Mouse (Mus musculus) MEL (cell line): ENCODE results near the gene Aqp7. TPM values are rescaled to one million over a fixed set of nuclear protein-coding genes. Genes with fewer than 3 reads are reported as not detected.
"Not testable (repeated sequence)": the region's sequence is repeated elsewhere in the genome, so short reads cannot be mapped to it uniquely, and the experiment has no call there.

ENCODE experiments used
- DNase-seq: peaks from one replicate; pipeline ENCODE4 v3.0.0; 2011; ENCODE audit warnings: low read depth, low spot score
- H3K27ac ChIP-seq: 2 replicates; pipeline ENCODE4 v1.5.1; 2012; ENCODE audit warnings: low read depth, mild to moderate bottlenecking, control low read depth, low read length, moderate library complexity; ENCODE audit not compliant: control insufficient read depth
- H3K27me3 ChIP-seq, 2 experiments: fragments of 150-350 bp in 1 of 2; sonication (generic) in 1 of 2; 2 replicates each; pipeline ENCODE4 v1.6.1; 2012; ENCODE audit warnings: low read length in 2 of 2, mild to moderate bottlenecking in 2 of 2, improper control_type of control experiment in 1 of 2, moderate library complexity in 1 of 2; ENCODE audit not compliant: insufficient read depth in 2 of 2, control insufficient read depth in 1 of 2
- H3K36me3 ChIP-seq, 2 experiments: 2 replicates each; pipeline ENCODE4 v1.6.1; 2012 to 2014; ENCODE audit warnings: low read length in 2 of 2, improper control_type of control experiment in 1 of 2, inconsistent platforms in 1 of 2, mild to moderate bottlenecking in 1 of 2; ENCODE audit not compliant: insufficient read depth in 2 of 2, control insufficient read depth in 1 of 2
- H3K4me1 ChIP-seq, 2 experiments: fragments of 150-350 bp in 1 of 2; sonication (generic) in 1 of 2; 2 replicates each; pipeline ENCODE4 v1.6.1; 2012; ENCODE audit warnings: low read length in 2 of 2, improper control_type of control experiment in 1 of 2, mild to moderate bottlenecking in 1 of 2; ENCODE audit not compliant: insufficient read depth in 2 of 2, control insufficient read depth in 1 of 2
- H3K4me3 ChIP-seq, 2 experiments: fragments of 150-350 bp in 1 of 2; sonication (generic) in 1 of 2; 2 replicates each; pipeline ENCODE4 v1.5.1; 2012; ENCODE audit warnings: low read depth in 2 of 2, low read length in 2 of 2, mild to moderate bottlenecking in 2 of 2, moderate library complexity in 2 of 2, control low read depth in 1 of 2, improper control_type of control experiment in 1 of 2; ENCODE audit not compliant: control insufficient read depth in 1 of 2, insufficient read depth in 1 of 2
- H3K79me2 ChIP-seq: 2 replicates; pipeline ENCODE4 v1.6.1; 2012; ENCODE audit warnings: mild to moderate bottlenecking, low read length, moderate library complexity; ENCODE audit not compliant: control insufficient read depth, poor library complexity, insufficient read depth
- H3K9ac ChIP-seq: 2 replicates; pipeline ENCODE4 v1.6.1; 2012; ENCODE audit warnings: low read depth, mild to moderate bottlenecking, control low read depth, low read length, moderate library complexity; ENCODE audit not compliant: control insufficient read depth, poor library complexity, severe bottlenecking
- H3K9me3 ChIP-seq: fragments of 150-350 bp; sonication (generic); replicated peaks from 2 replicates; pipeline ENCODE4 v1.6.1; 2012; ENCODE audit warnings: mild to moderate bottlenecking, low read length, improper control_type of control experiment, moderate library complexity; ENCODE audit not compliant: insufficient read depth
- CTCF ChIP-seq, 3 experiments: IDR thresholded peaks in 2 of 3; conservative IDR thresholded peaks in 1 of 3; 2 replicates each; pipeline ENCODE4 v1.5.1; 2011 to 2012; ENCODE audit warnings: low read length in 3 of 3, low read depth in 2 of 3, mild to moderate bottlenecking in 2 of 3, improper control_type of control experiment in 1 of 3, inconsistent platforms in 1 of 3, mixed read lengths in 1 of 3, moderate library complexity in 1 of 3; ENCODE audit not compliant: control insufficient read depth in 1 of 3, insufficient read depth in 1 of 3, poor library complexity in 1 of 3, severe bottlenecking in 1 of 3
- EP300 ChIP-seq, 2 experiments: IDR thresholded peaks; 2 replicates each; pipeline ENCODE4 v1.6.1; 2011; ENCODE audit warnings: improper control_type of control experiment in 2 of 2, low read length in 2 of 2, low read depth in 1 of 2, mild to moderate bottlenecking in 1 of 2
- ETS1 ChIP-seq: IDR thresholded peaks from 2 replicates; pipeline ENCODE4 v1.6.1; 2012; ENCODE audit warnings: low read depth, mild to moderate bottlenecking, inconsistent platforms, low read length, improper control_type of control experiment, moderate library complexity
- GATA1 ChIP-seq: IDR thresholded peaks from 2 replicates; pipeline ENCODE4 v1.6.1; 2011; ENCODE audit warnings: low read depth, low read length, improper control_type of control experiment
- MAX ChIP-seq: IDR thresholded peaks from 2 replicates; pipeline ENCODE4 v1.6.1; 2011; ENCODE audit warnings: low read length, improper control_type of control experiment
- MXI1 ChIP-seq: IDR thresholded peaks from 2 replicates; pipeline ENCODE4 v1.6.1; 2011; ENCODE audit warnings: mild to moderate bottlenecking, low read depth, low read length, improper control_type of control experiment
- MYC ChIP-seq: IDR thresholded peaks from 2 replicates; pipeline ENCODE4 v1.6.1; 2011; ENCODE audit warnings: low read depth, mild to moderate bottlenecking, low read length, improper control_type of control experiment, moderate library complexity
- RCOR1 ChIP-seq: IDR thresholded peaks from 2 replicates; pipeline ENCODE4 v1.6.1; 2012; ENCODE audit warnings: low read depth, mild to moderate bottlenecking, inconsistent platforms, low read length, improper control_type of control experiment
- SIN3A ChIP-seq: IDR thresholded peaks from 2 replicates; pipeline ENCODE4 v1.6.1; 2012; ENCODE audit warnings: low read length, improper control_type of control experiment, inconsistent platforms
- TAL1 ChIP-seq: IDR thresholded peaks from 2 replicates; pipeline ENCODE4 v1.6.1; 2012; ENCODE audit warnings: mild to moderate bottlenecking, inconsistent platforms, low read length, moderate library complexity, mixed read lengths
- TCF12 ChIP-seq: IDR thresholded peaks from 2 replicates; pipeline ENCODE4 v1.6.1; 2014; ENCODE audit warnings: low read depth, mild to moderate bottlenecking, inconsistent platforms, low read length, improper control_type of control experiment, moderate library complexity
- polyA plus RNA-seq, 2 experiments: library from polyadenylated mRNA; stranded (reverse) in 1 of 2; unstranded in 1 of 2; fragments of >175 nt in 1 of 2; fragments of >200 nt in 1 of 2; gene quantifications; 2 replicates each; pipeline versions ENCODE4 v1.2.1 to v1.2.4; 2012; ENCODE audit warnings: low replicate concordance in 2 of 2, low read depth in 1 of 2; ENCODE audit not compliant: insufficient read length in 2 of 2, insufficient read depth in 1 of 2, missing spikeins in 1 of 2
- total RNA-seq: library from RNA; depleted of rRNA; stranded (reverse); fragments of 300-350 nt; gene quantifications from 2 replicates; pipeline ENCODE4 v1.2.3, GENCODE M21; 2012

The Aqp7 gene
- total and polyA plus RNA-seq, 3 experiments = 0.06 TPM; not detected in 2

GRCm38 (mm10) chr4:41082803-41083202, 34.9 kb upstream of the Aqp7 start:
- not testable (repeated sequence) for H3K79me2 ChIP-seq, H3K4me3 ChIP-seq, H3K27me3 ChIP-seq, H3K9ac ChIP-seq, H3K9me3 ChIP-seq
- TF ChIP-seq TCF12 = peak; percentile 28; the same call in 1 of the 2 replicates
- peak; percentile 73 for TF ChIP-seq ETS1
- TF ChIP-seq RCOR1 = peak; percentile 38; the same call in 1 of the 2 replicates
- TF ChIP-seq GATA1 = peak; percentile 47; the same call in 1 of the 2 replicates
- TF ChIP-seq MXI1 = peak; percentile 54
- peak; percentile 51; the same call in 1 of the 2 replicates for TF ChIP-seq MAX
- 0 out of 4 replicates have a peak, but pooled peaks of 1 of the 2 experiments have one; percentile 25 for TF ChIP-seq EP300 (IDR thresholded peaks at IDR 0.05; ENCODE audit: low read depth in 1 of 2, low read length in 2 of 2)
- TF ChIP-seq MYC = peak; percentile 66; the same call in 1 of the 2 replicates
- peak; percentile 68 for TF ChIP-seq SIN3A
- Histone ChIP-seq H3K27ac (0 out of 2 replicates have a peak overlapping the region, but pooled peaks have one; percentile 10), H3K36me3 (peaks cover 0 to 42% of the 10 kb centered on the region in 2 experiments; a peak in 2 of 4 replicates), H3K4me1 (peaks cover 29 to 53% of the 10 kb centered on the region in 2 experiments)
- peak; percentile 69 for DNase-seq

- H3K27me3 ChIP-seq = no peaks in the 10 kb centered on the region
- TF ChIP-seq GATA1 (peak; percentile 18; the same call in 1 of the 2 replicates), EP300 (IDR thresholded peaks at IDR 0.05; ENCODE audit: low read depth in 1 of 2, low read length in 2 of 2) (no peak), TAL1 (peak; percentile 10; the same call in 1 of the 2 replicates), CTCF (IDR thresholded peaks at IDR 0.05 in 2 of 3, conservative IDR thresholded peaks at IDR 0.05 in 1 of 3; ENCODE audit: control insufficient read depth in 1 of 3, insufficient read depth in 1 of 3, low read depth in 2 of 3, low read length in 3 of 3, poor library complexity in 1 of 3, severe bottlenecking in 1 of 3) (no peak)
- H3K9me3 ChIP-seq = no peaks in the 10 kb centered on the region
- peaks cover 22 to 45% of the 10 kb centered on the region in 2 experiments for H3K4me1 ChIP-seq
- no peak overlapping the region for H3K4me3 ChIP-seq
- peak overlapping the region; percentile 28; the same call in 1 of the 2 replicates for H3K27ac ChIP-seq
- H3K79me2 ChIP-seq = no peaks in the 10 kb centered on the region
- peaks cover 0 to 34% of the 10 kb centered on the region in 2 experiments; a peak in 2 of 4 replicates for H3K36me3 ChIP-seq
- no peak overlapping the region for H3K9ac ChIP-seq
- DNase-seq = peak; percentile 39
These were observed 33.8 kb upstream of the Aqp7 start for GRCm38 (mm10) chr4:41081733-41082132.

GRCm38 (mm10) chr4:41078726-41079125, 30.8 kb upstream of the Aqp7 start:
- no peak overlapping the region for H3K4me3 ChIP-seq

More at GRCm38 (mm10) chr4:41078726-41079125, 30.8 kb upstream of the Aqp7 start:
- Histone ChIP-seq H3K27me3 (no peaks in the 10 kb centered on the region), H3K4me1 (peaks cover 10 to 25% of the 10 kb centered on the region in 2 experiments), H3K27ac (no peak overlapping the region), H3K9me3 (no peaks in the 10 kb centered on the region), H3K79me2 (no peaks in the 10 kb centered on the region), H3K36me3 (peaks cover 0 to 18% of the 10 kb centered on the region in 2 experiments; a peak in 2 of 4 replicates), H3K9ac (peak overlapping the region; percentile 24)
- no peak for TF ChIP-seq MAX
- TF ChIP-seq GATA1 = peak; percentile 59
- TF ChIP-seq EP300 (IDR thresholded peaks at IDR 0.05; ENCODE audit: low read depth in 1 of 2, low read length in 2 of 2) = 0 out of 4 replicates have a peak, but pooled peaks of 1 of the 2 experiments have one; percentile 36
- peak; percentile 70 for DNase-seq
